Mouse (Mus musculus) heart, postnatal 4 days (tissue): ENCODE results near the gene Nubp1. TPM values are rescaled to one million over a fixed set of nuclear protein-coding genes. Genes with fewer than 3 reads are reported as not detected.

Experiments
- DNase-seq: peaks from one replicate; pipeline ENCODE4 v3.0.0; 2021
- total RNA-seq, 2 experiments: library from RNA; stranded (reverse); gene quantifications; 2 replicates each; pipeline ENCODE4 v1.2.3; 2021

The Nubp1 gene
- total RNA-seq, 2 experiments from 2014 or later, result 18.8 to 18.9 TPM

GRCm38 (mm10) chr16:10417723-10418259 is 6.0 kb downstream of the Nubp1 start:
- no peak for DNase-seq

DNA sequence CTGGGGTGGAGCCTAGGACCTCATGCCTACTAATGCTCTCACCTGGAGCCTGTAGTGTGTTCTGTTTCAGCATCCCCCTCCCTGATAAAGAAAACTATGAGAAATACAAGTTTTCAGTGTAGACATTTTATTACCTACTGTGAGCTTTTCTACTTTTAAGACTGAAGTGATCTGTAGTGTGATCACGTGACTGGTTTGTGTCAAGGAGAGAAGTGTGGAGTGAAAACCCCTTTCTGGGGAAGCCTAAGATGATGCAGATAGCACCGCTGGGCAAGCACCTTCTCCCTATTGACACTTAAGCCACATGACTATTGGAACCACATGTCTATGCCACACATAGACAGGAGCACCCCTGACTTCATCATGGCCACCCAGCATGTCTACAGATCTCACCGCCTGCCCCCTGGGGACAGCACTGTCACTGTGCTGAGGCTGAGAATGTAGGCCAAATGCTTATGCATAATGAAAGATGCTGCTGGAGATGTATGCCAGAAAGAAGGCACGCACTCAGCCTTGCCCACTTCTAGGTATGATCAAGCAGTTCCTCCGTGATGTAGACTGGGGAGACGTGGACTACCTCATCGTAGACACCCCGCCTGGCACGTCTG is 8.8 kb downstream of the Nubp1 start:
- DNase-seq, result no peak

DNA sequence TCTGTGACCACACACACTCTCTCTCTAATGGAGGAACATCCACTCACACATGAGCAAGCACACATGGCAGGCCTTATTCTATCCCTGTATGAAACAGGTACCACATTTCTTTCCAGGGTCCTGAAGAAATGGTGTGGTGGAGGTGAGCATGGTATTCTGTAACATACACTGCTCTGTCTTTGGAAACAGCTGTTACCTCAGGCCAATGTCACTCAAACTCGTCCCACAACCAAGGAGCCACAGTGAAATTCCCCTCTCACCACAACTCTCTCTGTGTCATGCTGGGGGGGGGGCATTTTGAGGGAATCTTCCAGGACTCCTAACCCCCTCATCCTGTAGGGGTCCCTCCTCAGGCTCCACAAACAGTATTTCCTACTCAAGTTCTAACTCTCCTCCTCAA is 20.2 kb downstream of the Nubp1 start:
- DNase-seq, result no peak

DNA sequence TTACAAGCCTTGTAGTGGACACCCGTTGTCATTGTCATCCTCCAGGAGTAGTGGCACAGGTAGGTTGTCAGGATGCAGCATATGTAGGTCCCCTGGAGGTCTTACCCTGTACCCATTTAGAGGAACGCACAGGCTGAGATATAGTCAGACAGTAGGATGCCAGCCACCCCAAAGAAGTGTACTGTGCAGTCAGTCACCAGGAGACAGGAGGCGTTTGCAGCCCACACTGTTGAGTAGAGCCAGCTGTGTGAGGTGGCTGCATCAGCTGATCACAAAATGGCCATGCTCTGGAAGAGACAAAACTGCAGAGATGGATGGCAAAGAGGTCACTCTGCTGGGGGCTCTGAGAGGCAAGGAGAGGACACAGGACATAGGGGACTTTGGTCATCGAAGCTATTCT is 20.6 kb downstream of the Nubp1 start:
- no peak for DNase-seq

GRCm38 (mm10) chr16:10433344-10433743 is 21.6 kb downstream of the Nubp1 start:
- no peak for DNase-seq

GRCm38 (mm10) chr16:10436166-10436565 is 24.4 kb downstream of the Nubp1 start:
- no peak for DNase-seq

- DNase-seq, result no peak
Measured at GRCm38 (mm10) chr16:10438055-10438454, 26.3 kb downstream of the Nubp1 start.

DNA sequence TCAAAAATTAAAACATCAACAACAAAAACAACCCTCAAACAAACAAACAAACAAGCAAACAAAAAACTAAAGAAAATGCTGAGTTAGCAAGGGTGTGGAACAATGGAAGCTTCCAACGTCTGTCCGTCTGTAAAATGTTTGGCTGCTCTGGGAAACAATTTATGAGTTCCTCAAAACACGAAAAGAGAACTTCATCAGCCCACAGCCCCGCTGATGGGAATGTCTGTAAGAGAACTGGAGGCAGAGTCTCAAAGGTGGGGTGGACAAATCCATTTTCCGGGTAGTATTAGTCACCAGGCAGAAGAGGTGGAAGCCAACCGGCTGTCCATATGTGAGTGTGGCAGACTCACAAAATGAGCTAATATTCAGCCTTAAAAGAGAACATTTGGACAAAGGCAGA is 29.6 kb downstream of the Nubp1 start:
- no peak for DNase-seq

- DNase-seq, result no peak
Measured at GRCm38 (mm10) chr16:10441761-10442160, 30.0 kb downstream of the Nubp1 start.

- DNase-seq, result no peak
Measured at GRCm38 (mm10) chr16:10443723-10444122, 32.0 kb downstream of the Nubp1 start.

GRCm38 (mm10) chr16:10446573-10447263 is 35.0 kb downstream of the Nubp1 start:
- no peak for DNase-seq

DNA sequence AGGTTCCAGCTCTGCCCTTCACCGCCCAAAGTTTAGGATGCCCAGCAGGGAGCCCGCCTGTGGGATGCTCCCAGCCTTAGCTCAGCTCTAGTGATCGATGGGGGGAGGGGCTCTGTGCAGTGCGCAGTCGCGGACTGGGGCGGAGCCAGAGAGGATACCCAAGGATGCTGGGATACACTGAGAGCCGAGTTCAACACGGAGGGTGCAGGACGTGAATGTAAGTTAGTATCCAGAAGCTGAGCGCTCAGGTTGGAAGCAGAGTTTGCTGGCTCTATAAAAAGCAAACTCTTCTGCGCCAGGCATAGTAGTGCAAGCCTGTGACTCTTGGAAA is 35.5 kb downstream of the Nubp1 start, which contains the start of gene Tvp23a:
Gene Tvp23a, minus strand, starts transcription at position 99 of the 331 bp plus-strand sequence.
- DNase-seq, result peak; percentile 69

GRCm38 (mm10) chr16:10447781-10448180 is 36.0 kb downstream of the Nubp1 start:
- DNase-seq, result no peak

DNA sequence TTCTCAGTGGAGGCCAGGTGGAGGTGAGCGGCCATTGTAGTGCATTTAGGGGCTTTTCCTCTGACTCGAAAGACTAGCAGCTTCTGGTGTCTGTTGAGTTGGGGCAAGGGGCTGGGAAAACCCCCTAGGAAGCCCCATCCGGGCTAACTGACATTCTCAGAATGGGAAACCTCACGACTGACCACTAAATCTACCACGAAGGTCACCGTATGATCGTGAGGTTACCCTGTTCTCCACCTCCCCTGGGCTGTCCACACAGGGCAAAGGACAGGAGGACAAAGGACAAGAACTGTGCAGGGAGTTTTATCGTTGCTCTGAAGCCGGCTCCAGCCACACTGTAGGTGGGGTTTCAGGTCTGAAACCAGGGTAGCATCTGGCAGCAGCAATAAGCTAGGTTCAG is 37.2 kb downstream of the Nubp1 start:
- DNase-seq, result no peak

- DNase-seq, result no peak
Measured at GRCm38 (mm10) chr16:10451906-10452305, 40.2 kb downstream of the Nubp1 start.

DNA sequence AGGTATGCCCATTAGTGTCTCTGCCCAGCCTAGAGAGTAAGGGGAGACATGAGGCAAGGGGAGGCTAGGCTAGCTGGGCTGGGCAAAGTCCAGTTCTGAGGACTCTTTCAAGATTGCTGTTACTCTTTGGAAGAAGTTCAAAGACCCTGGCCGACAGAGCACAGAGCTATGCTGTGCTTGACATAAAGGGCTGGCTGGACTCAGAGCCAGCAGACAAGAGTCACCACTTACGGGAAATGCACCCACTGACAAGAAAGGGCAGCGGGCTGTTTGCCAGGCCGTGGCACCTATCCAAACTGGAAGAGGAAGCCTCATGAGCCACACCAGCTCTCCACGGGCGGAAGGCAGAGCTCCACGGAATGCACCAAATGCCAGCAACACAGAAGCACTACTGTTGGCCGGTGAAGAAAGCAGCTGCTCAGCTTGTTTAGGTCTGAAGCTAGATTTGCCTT is 40.7 kb downstream of the Nubp1 start:
- peak; percentile 90 for DNase-seq

GRCm38 (mm10) chr16:10453872-10454582 is 42.3 kb downstream of the Nubp1 start:
- DNase-seq, result no peak

DNA sequence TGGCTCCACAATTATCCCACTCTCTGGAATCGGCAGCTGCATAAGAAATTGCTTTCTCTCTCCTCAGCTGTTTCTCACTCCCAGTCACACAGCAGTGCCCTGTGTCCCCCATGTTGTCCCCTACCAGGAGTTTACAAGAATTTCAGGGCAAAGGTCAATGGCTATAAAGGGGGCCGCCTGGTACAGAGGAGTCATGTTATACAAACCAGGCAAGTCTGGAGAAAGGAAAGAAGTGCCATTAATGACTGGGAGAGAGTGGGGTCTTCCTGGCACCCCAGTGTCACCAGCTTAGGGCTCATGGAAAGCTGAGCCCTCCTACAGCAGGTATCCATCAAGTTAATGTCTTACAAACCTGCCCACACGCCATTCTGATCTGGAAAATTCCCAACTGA is 42.8 kb downstream of the Nubp1 start:
- no peak for DNase-seq

- DNase-seq, result no peak
Measured at GRCm38 (mm10) chr16:10460188-10460587, 48.4 kb downstream of the Nubp1 start.

GRCm38 (mm10) chr16:10461178-10461577 is 49.4 kb downstream of the Nubp1 start:
- DNase-seq, result no peak

GRCm38 (mm10) chr16:10465011-10465681 is 53.4 kb downstream of the Nubp1 start:
- no peak for DNase-seq

- DNase-seq, result no peak
Measured at GRCm38 (mm10) chr16:10467391-10468107, 55.8 kb downstream of the Nubp1 start.
